Mouse (Mus musculus): Measurements from ENCODE around the gene Rnf4.

GRCm38 (mm10) chr5:34286516-34286915, 49.6 kb upstream of the Rnf4 start:
- no peak for TF ChIP-seq CTCF (IDR thresholded peaks at IDR 0.05; ENCODE audit: borderline replicate concordance, insufficient read depth, low read depth, low read length)
- no peak for TF ChIP-seq POLR2A (IDR thresholded peaks at IDR 0.05; ENCODE audit: borderline replicate concordance, insufficient read depth, low read length)
